Mouse (Mus musculus): Measurements from ENCODE around the gene Anp32b.
A peak's percentile ranks its signal among the peaks of the same experiment; 100 is the strongest.

DNA sequence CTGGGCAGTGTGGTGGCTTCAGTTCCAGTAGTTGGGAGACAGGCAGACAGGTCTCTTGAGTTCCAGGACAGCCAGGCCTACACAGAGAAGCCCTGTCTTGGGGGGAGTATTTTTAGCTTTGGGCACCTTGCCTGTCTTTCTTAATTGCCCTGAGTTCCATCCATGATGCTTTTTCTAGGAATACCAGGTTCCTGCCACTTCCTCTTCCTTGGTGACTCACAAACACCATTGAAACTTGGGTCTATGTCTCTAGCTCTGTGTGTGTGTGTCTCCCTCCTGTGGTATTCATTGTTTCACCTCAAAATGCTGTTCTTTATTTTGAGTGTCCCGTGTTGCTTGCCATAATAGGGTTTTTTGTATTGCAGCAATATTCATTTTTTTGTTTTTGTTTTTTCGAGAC is 7.7 kb downstream of the Anp32b start:
- TF ChIP-seq CTCF (IDR thresholded peaks at IDR 0.05; ENCODE audit: low read depth) (peak; percentile 42), EP300 (optimal IDR thresholded peaks at IDR 0.05) (no peak)

Data from stomach, postnatal 0 days (tissue).